ENCODE assay signal across 8 mouse cellular contexts in genomic region chr19:7056248-7057087, GRCm38 (mm10). TPM values are rescaled to one million over a fixed set of nuclear protein-coding genes. Genes with fewer than 3 reads are reported as not detected.
DNase-seq lines count a peak whose midpoint lies in the region; ATAC-seq and TF ChIP-seq lines count a peak whose summit lies in the region.

Gene Macrod1, plus strand, starts transcription at chr19:7056810.

- no peak for TF ChIP-seq CTCF in kidney, adult 2 months (conservative IDR thresholded peaks at IDR 0.05; ENCODE audit: insufficient read depth, insufficient read length, low read depth, low read length)

- TF ChIP-seq POLR2A in kidney, adult 2 months (IDR thresholded peaks at IDR 0.05; ENCODE audit: low read depth, low read length): no peak

- H3K27ac ChIP-seq in embryonic facial prominence, embryonic 12.5 days: no peak within 1 kb of the TSS
- peak within 1 kb of the TSS; percentile 81 for H3K27ac ChIP-seq in kidney, adult 2 months (ENCODE audit: insufficient read depth, low read depth, low read length)
- H3K27ac ChIP-seq in limb, embryonic 11.5 days (replicated peaks; ENCODE audit: low read depth, low read length): 0 out of 2 replicates have a peak within 1 kb of the TSS, but pooled peaks have one; percentile 4
- no peak within 1 kb of the TSS for H3K27ac ChIP-seq in midbrain, embryonic 13.5 days

- peak within 1 kb of the TSS; percentile 64 for H3K9ac ChIP-seq in embryonic facial prominence, embryonic 12.5 days
- peak within 1 kb of the TSS; percentile 50 for H3K9ac ChIP-seq in limb, embryonic 11.5 days (ENCODE audit: low read length)
- H3K9ac ChIP-seq in midbrain, embryonic 13.5 days (replicated peaks): peak within 1 kb of the TSS; percentile 65

- DNase-seq in 3134 (ENCODE audit: extremely low read depth, insufficient read length, low spot score): peak; percentile 89
- DNase-seq in adrenal gland, adult 8-10 months: peak; percentile 77
- peak; percentile 87 to 89 for DNase-seq in heart, adult 18-20 months
- peak; percentile 91 for DNase-seq in kidney, adult 2 months
- peak; percentile 79 for DNase-seq in limb, embryonic 11.5 days (ENCODE audit: low spot score)
- DNase-seq in spleen, postnatal 14 days (ENCODE audit: low spot score in 2 of 2): peak; percentile 54 to 70

- peaks cover 7% of the 10 kb centered on the region; the same call in 1 of the 2 replicates for H3K27me3 ChIP-seq in embryonic facial prominence, embryonic 12.5 days
- no peaks in the 10 kb centered on the region for H3K27me3 ChIP-seq in kidney, adult 2 months (replicated peaks; ENCODE audit: control insufficient read depth, insufficient read depth, low read length)
- H3K27me3 ChIP-seq in limb, embryonic 11.5 days (ENCODE audit: control insufficient read depth, insufficient read depth, low read length): peaks cover 4% of the 10 kb centered on the region; the same call in 1 of the 2 replicates
- H3K27me3 ChIP-seq in midbrain, embryonic 13.5 days: peaks cover 53% of the 10 kb centered on the region

- H3K4me2 ChIP-seq in embryonic facial prominence, embryonic 12.5 days (replicated peaks): peak within 1 kb of the TSS; percentile 100
- peak within 1 kb of the TSS; percentile 100 for H3K4me2 ChIP-seq in limb, embryonic 11.5 days (ENCODE audit: low read depth, severe bottlenecking)
- H3K4me2 ChIP-seq in midbrain, embryonic 13.5 days (replicated peaks): peak within 1 kb of the TSS; percentile 99

- no peaks in the 10 kb centered on the region for H3K36me3 ChIP-seq in embryonic facial prominence, embryonic 12.5 days
- no peaks in the 10 kb centered on the region for H3K36me3 ChIP-seq in kidney, adult 2 months (ENCODE audit: control insufficient read depth, insufficient read depth, low read length)
- no peaks in the 10 kb centered on the region for H3K36me3 ChIP-seq in limb, embryonic 11.5 days (ENCODE audit: control insufficient read depth, insufficient read depth, low read length)
- H3K36me3 ChIP-seq in midbrain, embryonic 13.5 days: no peaks in the 10 kb centered on the region

- H3K4me1 ChIP-seq in embryonic facial prominence, embryonic 12.5 days: peaks cover 23% of the 10 kb centered on the region
- peaks cover 9% of the 10 kb centered on the region for H3K4me1 ChIP-seq in kidney, adult 2 months (ENCODE audit: control insufficient read depth, insufficient read depth, low read length)
- H3K4me1 ChIP-seq in limb, embryonic 11.5 days (ENCODE audit: control insufficient read depth, insufficient read depth, low read length): peaks cover 16% of the 10 kb centered on the region; the same call in 1 of the 2 replicates
- peaks cover 26% of the 10 kb centered on the region for H3K4me1 ChIP-seq in midbrain, embryonic 13.5 days (replicated peaks)

- peak within 1 kb of the TSS; percentile 67 for H3K4me3 ChIP-seq in embryonic facial prominence, embryonic 12.5 days
- peak within 1 kb of the TSS; percentile 52 for H3K4me3 ChIP-seq in kidney, adult 2 months (ENCODE audit: insufficient read depth, low read depth, low read length)
- peak within 1 kb of the TSS; percentile 68 for H3K4me3 ChIP-seq in limb, embryonic 11.5 days (ENCODE audit: low read depth, low read length)
- H3K4me3 ChIP-seq in midbrain, embryonic 13.5 days (replicated peaks): peak within 1 kb of the TSS; percentile 67

- no peaks in the 10 kb centered on the region for H3K9me3 ChIP-seq in embryonic facial prominence, embryonic 12.5 days
- no peaks in the 10 kb centered on the region for H3K9me3 ChIP-seq in limb, embryonic 11.5 days (ENCODE audit: control insufficient read depth, low read length)
- no peaks in the 10 kb centered on the region for H3K9me3 ChIP-seq in midbrain, embryonic 13.5 days

- ATAC-seq in embryonic facial prominence, embryonic 12.5 days (ENCODE audit: insufficient number of reproducible peaks, insufficient read depth, low FRiP score, low TSS enrichment): peak; percentile 45
- ATAC-seq in limb, embryonic 11.5 days (ENCODE audit: insufficient number of reproducible peaks, low FRiP score, low TSS enrichment, low read depth): peak; percentile 73
- peak; percentile 90 for ATAC-seq in midbrain, embryonic 13.5 days

- WGBS in embryonic facial prominence, embryonic 12.5 days: under 1% methylated on average over 72 of the region's 72 CpGs
- under 1% methylated on average over 72 of the region's 72 CpGs for WGBS in kidney, adult 2 months
- WGBS in limb, embryonic 11.5 days: 1% methylated on average over 67 of the region's 72 CpGs
- whole genome bisulfite sequencing in midbrain, embryonic 13.5 days: 1% methylated on average over 72 of the region's 72 CpGs

RNA-seq across cellular contexts. Expression of gene Macrod1, which starts in this region (rescaled TPM):
- total RNA-seq in adrenal gland, adult 8-10 months (2022): 10 to 100 TPM; 27.7 to 64.8 (median 40.3) TPM
- polyA plus RNA-seq in embryonic facial prominence, embryonic 12.5 days (2016; fragmentation: Nextera tagmentation; extraction: Ambion mirVana): 11.3 and 12.2 TPM in 2 replicates
- total RNA-seq in heart, adult 18-20 months (2021): 100 to 1,000 TPM; 303 to 332 TPM
- 61.7 and 67.2 TPM in 2 replicates for polyA plus RNA-seq in kidney, adult 2 months (2012; rRNA removed)
- polyA plus RNA-seq in limb, embryonic 11.5 days (2014; fragmentation: Nextera tagmentation; extraction: Ambion mirVana): 4.1 and 5.8 TPM in 2 replicates
- polyA plus RNA-seq in midbrain, embryonic 13.5 days (2015; fragmentation: Nextera tagmentation; extraction: Ambion mirVana): 2.9 and 3.0 TPM in 2 replicates

Comparison
In these comparisons a context has a peak if more than half of its experiments do, and no peak if none do; other contexts are left out.
1. RNA of gene Macrod1 (total RNA-seq): 303 to 332 TPM in heart, adult 18-20 months; 27.7 to 64.8 TPM in adrenal gland, adult 8-10 months; every median in the first group is over 4 times any median in the second.
2. H3K27ac ChIP-seq: peak in kidney, adult 2 months (single experiment) and limb, embryonic 11.5 days (single experiment); none in embryonic facial prominence, embryonic 12.5 days (single experiment) and midbrain, embryonic 13.5 days (single experiment).
3. Peak in every context shown above with its lines, with median percentiles within 50 percentile points of each other: DNase-seq, ATAC-seq, H3K4me2 ChIP-seq, H3K4me3 ChIP-seq and H3K9ac ChIP-seq.